Mouse (Mus musculus) right cerebral cortex, postnatal 36 days (tissue): ENCODE measurements at regions not wholly inside any gene's neighbourhood (a gene's known extent, or its start where the extent isn't known, plus 50 kb on each side); places are given as distances from the start of the nearest gene placed in this dataset.
"Not testable (repeated sequence)": the region's sequence is repeated elsewhere in the genome, so short reads cannot be mapped to it uniquely, and the experiment has no call there.

Experiments
- DNase-seq, 2 experiments: peaks; one replicate each; pipeline ENCODE4 v3.0.0; 2022; ENCODE audit warnings: low spot score in 2 of 2, mixed read lengths in 1 of 2

- DNase-seq: no peak
Observed at GRCm38 (mm10) chr3:53792541-53792940, 52.3 kb upstream of the Gm10985 start.

- no peak for DNase-seq
Observed at GRCm38 (mm10) chr3:53789706-53790105, 55.2 kb upstream of the Gm10985 start.

- no peak for DNase-seq
Observed at GRCm38 (mm10) chr3:53785201-53785600, 59.7 kb upstream of the Gm10985 start.

- DNase-seq: no peak
Observed at GRCm38 (mm10) chr3:53776668-53777067, 68.2 kb upstream of the Gm10985 start.

- no peak for DNase-seq
Observed at GRCm38 (mm10) chr3:53767601-53768000, 77.3 kb upstream of the Gm10985 start.

- no peak for DNase-seq
Observed at GRCm38 (mm10) chr3:53763981-53764380, 80.9 kb upstream of the Gm10985 start.

- no peak for DNase-seq
Observed at GRCm38 (mm10) chr3:53761514-53762075, 83.3 kb upstream of the Gm10985 start.

GRCm38 (mm10) chr3:53756115-53756853 is 88.6 kb upstream of the Gm10985 start:
- peak in 1 of 2 experiments; percentile 6 for DNase-seq

- no peak for DNase-seq
Observed at GRCm38 (mm10) chr3:53737161-53737560, 80.0 kb upstream of the Frem2 start.

GRCm38 (mm10) chr3:53735607-53736006 is 78.5 kb upstream of the Frem2 start:
- not testable (repeated sequence) for DNase-seq

GRCm38 (mm10) chr3:53735147-53735546 is 78.0 kb upstream of the Frem2 start:
- peak in 1 of 2 experiments; percentile 11 for DNase-seq

GRCm38 (mm10) chr3:53730440-53730839 is 73.3 kb upstream of the Frem2 start:
- no peak for DNase-seq

- DNase-seq: no peak
Observed at GRCm38 (mm10) chr3:53729810-53730209, 72.7 kb upstream of the Frem2 start.

GRCm38 (mm10) chr3:53729131-53729530 is 72.0 kb upstream of the Frem2 start:
- DNase-seq: no peak

- DNase-seq: no peak
Observed at GRCm38 (mm10) chr3:53727737-53728136, 70.6 kb upstream of the Frem2 start.

- DNase-seq: no peak
Observed at GRCm38 (mm10) chr3:53707101-53707500, 49.9 kb upstream of the Frem2 start.
